Mouse (Mus musculus): Measurements from ENCODE around the gene Mapk12. TPM values are rescaled to one million over a fixed set of nuclear protein-coding genes. Genes with fewer than 3 reads are reported as not detected.

Mapk12 gene
- not detected in 2 replicates for total RNA-seq (2014; fragmentation: Nextera tagmentation)
- total RNA-seq (2017): 0.93 TPM in 1 of 2 replicates, not detected in the other

DNA sequence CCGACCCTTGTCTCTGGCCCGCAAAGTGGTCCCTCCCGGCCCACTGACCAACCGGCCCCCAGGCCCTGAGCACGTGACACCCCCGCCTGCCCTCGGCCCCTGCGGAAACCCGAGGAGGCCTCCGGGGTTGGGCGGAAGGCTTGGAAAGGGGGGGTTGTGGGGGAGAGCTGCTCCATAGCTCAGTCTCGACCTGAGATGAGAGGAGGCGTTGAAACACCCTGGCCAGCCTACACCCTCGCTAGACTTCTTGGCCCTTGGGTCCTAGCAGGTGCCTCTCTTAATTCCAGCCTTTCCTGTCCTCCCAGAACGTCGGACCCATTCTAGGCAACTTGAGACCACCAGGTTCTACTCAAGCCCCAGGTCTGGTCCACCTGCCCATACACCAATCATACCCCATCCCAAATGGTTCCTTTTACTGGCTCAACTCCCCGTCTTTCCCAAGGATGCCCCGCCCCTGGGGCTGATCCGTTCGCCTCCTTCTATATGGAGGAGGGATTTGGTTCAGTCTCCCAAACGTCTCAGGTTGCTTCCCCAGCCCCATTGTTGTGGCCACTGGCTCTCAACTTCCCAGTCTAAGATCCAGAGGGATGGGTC is at the start of gene Mapk12:
Gene Mapk12 (minus strand): TSS at position 45 of the 594 bp plus-strand sequence.
- ATAC-seq (replicated peaks; ENCODE audit: poor library complexity, severe bottlenecking): 0 out of 2 replicates have a peak, but pooled peaks have one; percentile 11

DNA sequence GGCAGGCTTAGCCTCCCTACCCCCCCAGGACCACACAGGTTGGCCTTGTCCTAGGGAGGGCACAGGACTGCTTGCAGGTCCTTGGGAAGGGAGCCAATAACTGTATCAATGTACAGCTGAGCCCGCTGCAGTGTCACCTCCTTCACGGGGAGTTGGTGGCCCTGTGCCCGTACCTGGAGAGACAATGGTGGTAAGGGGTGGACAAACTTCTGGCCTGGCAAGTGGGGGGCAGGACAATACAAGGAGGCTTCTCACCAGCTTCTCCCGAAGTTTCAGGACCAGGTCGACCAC is 44.4 kb upstream of the Mapk12 start:
- ATAC-seq (replicated peaks; ENCODE audit: poor library complexity, severe bottlenecking): no peak

DNA sequence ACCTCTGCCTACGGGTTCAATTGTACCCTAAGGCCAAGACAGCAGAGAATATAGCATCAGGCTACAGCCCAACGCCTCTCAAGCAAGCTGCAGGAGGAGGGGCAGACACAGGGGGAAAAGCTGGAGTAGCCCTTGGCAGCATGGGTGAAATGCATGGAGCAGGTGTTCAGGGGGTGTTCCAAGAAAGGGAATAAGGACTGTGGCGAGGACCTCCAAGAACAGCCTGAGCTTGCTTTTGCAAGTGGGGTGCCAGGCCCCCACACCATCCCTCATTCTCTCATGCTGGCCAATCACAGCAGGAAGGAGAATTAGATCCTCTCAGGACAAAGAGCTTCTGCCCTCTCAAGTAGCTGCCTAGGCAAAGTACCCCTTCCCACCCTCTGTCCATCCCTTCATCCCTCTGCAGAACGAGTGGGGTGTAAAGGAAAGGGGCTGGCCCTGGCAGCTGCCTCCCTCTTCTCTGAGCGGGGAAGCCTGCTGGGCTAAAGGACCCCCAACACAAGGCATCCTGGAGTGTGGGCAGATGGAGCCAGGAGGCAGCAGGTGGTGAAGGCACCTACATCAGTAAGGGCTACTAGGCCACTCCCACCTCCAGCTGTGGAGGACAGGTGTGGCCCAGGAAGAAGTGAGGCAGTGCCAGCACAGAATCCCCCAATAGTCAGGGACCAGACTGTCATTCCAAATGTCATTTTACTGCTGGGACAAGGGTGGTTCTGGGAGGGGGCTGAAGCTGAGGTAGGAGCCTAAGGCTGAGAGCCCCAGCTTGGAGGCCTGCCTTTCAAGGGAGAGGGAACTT is 43.8 kb upstream of the Mapk12 start:
- no peak for ATAC-seq (replicated peaks; ENCODE audit: poor library complexity, severe bottlenecking)

DNA sequence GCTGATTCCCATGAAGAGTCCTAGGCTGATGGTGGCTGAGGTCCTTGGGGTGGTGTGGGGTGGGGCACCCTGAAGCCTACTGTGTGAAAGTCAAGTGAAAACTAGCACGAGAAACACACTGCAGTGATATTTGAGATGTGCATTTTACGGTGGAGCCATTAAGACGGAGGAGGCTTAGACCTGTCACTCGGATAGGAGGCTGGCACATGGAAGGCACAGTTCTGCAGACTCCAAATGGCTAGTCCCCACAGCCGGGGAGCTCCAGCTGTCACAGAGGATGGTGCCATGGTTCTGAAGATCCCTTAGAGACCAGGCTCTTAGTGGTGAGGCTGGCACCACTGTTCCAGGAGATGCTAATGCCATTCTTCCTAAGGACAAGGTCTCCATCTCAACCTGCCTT is 42.3 kb upstream of the Mapk12 start:
- ATAC-seq (replicated peaks; ENCODE audit: poor library complexity, severe bottlenecking): no peak

DNA sequence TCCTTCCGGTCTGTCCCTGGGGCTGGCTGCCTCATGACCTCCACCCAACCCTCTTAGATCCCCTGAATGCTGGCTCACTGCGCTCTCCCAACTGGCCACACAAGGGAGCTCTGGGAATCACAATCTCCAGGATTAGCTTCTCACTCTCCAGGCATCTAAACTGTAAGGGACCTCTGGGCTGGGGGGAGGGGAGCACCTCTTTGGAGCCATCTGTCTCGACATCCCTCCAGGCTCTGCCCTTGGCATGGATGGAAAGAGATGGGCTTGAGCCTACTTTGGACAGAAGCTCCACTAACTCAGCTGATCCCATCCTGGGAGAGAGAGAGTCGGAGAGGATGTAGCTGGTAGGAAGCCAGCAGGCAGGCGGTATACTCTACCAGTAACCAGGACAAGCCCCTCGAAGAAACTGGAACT is 41.8 kb upstream of the Mapk12 start:
- no peak for ATAC-seq (replicated peaks; ENCODE audit: poor library complexity, severe bottlenecking)

DNA sequence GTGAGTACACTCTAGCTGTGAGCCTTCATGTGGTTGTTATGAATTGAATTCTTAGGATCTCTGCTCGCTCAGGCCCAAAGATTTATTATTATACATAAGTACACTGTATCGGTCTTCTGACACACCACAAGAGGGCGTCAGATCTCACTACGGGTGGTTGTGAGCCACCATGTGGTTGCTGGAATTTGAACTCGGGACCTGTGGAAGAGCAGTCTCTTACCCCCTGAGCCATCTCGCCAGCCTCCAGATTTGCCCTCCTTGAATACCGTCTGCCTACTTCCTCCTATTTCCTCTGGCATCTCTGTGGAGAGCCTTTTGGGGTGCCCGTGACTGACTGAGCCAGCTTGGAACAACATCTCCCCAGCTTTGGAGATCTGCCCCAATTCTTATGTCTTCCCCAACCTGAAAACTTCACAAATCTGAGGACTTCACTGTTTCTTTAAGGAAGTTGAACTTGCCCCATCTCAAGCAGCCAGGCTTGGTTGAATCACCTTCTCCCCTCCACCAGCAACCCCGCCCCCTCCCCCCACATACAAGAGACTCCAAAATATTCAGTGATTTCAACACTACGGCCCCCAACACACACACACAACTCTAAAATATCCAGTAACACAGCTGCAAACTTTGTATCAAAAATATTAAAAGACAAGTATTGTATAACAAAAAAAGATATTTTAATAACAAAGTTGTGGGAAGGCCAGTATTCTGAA is 41.2 kb upstream of the Mapk12 start:
- ATAC-seq (replicated peaks; ENCODE audit: poor library complexity, severe bottlenecking): no peak

DNA sequence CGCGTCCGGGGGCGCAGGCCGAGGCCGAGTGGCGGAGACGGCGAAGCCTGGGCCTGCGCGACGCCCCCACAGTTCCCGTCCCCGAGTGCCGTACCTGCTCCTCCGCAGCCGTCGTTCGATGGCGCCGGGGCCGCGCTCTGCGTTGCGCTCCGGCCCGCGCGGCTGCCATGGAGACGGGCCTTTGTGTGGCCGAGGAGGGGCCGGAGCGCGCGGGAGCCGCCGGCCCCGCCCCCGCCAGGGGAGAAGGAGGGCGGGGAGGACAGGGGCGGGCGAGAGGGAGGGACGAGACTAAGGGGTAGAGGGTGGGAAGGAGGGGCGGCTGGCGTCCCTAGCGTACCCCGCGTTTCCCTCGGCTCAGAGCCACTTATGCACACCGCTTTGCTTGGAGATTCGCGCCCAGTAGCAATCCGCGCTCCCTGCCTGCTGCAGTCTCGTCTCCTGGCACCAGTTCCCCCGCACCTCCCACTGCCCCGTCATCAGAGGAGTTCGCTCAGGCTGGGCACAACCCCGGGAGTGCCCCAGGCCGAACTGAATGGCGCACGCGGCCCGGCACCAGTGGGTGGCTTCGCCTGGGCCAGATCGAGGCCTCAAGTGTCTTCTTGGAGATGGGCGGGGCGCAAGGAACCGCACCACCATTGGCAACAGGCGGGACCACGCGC is 40.2 kb upstream of the Mapk12 start, which contains the start of gene Plxnb2:
Gene Plxnb2 (minus strand): TSS at position 218 of the 659 bp plus-strand sequence.
- peak; percentile 14 for ATAC-seq (replicated peaks; ENCODE audit: poor library complexity, severe bottlenecking)

DNA sequence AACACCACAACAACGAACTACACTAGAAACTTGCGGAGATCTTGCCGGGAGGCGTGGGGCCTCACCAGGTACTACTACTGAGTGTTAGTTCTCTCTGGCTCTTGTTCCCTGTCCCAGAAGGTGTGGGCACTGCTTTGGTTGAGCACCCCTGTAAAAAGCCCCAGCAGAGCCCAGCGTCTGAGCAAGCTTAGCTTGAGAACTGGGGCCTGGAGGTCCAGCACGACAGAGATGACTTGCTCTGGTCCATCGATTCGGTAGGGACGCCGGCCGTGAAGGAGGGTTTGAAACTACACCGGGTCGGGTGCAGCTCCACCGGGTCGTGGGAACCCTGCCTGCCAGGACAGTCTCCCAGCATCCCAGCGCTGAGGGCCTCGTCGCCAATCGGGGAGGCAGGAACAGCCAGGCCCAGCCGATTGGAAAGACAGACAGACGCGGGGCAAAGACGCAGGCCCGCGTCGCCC is 39.6 kb upstream of the Mapk12 start:
- ATAC-seq (replicated peaks; ENCODE audit: poor library complexity, severe bottlenecking): no peak

DNA sequence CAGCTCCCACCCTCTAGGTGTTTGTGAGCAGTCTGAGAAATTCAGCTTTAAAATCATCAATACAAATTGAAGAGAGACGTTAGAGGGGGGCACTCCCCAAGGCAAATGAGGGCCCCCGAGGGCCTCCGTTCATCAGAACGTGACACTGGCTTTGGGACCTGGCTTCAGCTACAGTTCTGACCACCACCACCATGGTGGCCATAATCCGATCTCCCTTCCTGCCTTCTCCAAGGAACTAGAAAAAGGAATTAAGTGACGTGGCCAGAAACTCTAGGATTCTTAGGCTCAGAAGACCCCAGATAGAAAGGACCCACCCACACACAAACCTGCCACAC is 39.1 kb upstream of the Mapk12 start:
- ATAC-seq (replicated peaks; ENCODE audit: poor library complexity, severe bottlenecking): no peak

DNA sequence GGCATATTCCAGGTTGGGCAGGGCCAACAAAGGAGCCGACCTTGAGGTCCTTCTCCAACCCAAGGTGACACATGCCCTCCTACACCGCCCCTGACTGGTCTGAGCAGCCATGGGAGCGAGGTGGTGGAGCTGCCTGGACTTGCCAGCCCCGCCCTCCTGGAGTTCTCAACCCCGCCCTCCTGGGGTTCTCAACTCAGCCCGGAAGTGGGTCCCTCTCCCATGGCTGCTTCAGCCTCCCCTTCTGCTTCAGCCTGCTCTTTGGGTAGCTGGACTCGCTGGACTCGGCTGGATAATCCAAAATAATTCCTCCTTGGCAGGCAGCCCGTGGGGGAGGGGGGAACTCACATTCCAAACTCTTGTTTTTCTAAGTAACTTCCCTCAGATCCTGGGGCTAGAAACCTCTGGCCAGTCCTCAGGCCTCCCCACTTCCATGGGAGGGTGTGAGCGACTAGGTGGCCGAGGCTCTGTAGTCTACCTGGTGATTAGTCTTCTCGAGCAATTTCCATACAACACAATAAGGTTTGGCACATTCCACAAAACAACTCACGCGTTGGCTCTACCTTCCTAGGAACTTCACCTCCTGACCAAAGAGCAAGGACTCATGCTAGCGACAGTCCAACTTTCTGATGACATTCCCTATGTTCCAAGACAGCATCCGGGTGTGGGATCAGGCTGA is 38.6 kb upstream of the Mapk12 start:
- ATAC-seq (replicated peaks; ENCODE audit: poor library complexity, severe bottlenecking): peak; percentile 28

DNA sequence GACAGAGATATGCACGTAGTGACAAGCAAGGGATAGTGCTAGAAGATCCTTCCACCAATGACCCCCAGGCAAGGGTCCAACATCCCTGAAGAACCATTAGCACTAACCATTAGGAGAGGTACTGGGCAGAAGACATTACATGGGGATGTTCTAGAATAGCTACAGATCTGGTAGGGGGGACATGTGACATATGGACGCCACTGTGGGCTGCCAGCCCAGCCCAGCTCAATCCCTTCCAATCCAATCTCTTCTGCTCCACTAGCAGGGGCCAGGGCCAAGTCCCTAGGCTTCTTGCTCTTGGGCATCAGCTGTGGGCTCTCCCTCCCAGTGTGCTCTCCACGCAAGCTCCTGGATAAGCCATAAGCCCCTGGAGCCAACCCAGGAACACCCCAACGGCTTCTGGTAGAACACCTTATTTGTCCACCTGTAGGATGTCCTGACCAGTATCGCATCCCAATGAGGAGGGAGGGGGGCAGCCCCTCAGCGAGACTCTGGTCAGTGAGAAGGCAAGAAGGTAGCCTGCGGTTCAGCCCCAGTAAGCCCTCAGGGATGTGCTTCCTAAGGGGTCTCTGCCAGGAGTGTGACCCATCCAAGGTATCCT is 37.9 kb upstream of the Mapk12 start:
- ATAC-seq (replicated peaks; ENCODE audit: poor library complexity, severe bottlenecking): no peak

DNA sequence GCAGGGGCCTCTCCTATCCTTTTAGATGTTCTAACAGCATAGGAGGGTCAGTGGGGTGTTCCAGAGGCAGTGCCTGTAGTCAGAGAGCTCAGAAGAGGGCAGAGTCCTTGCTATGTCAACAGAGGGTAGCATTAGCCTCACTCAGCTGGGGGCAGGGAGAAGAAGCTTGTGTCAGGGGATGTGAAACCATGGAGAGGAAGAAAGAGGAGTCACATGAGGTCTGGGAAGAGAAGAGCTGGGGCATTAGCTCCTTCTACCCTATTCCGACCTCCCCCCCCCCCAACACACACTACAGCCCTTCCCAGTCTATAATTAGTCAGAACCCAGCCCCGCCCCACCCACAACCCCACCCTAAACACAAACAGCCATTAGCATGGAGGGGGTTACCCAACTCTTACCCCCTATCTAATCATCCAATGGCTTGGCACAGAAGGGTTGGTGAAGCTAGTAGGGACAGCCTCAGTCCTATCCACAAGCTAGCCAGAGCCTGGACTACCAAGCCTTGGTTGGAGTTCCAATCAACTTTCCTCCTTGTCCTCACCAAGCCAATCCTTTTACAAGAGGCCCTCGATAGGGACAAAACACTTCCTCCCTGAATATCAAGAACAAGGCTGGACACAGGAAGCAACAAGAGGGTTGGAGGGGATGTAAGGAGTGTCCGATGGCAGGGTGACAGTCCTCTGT is 37.2 kb upstream of the Mapk12 start:
- ATAC-seq (replicated peaks; ENCODE audit: poor library complexity, severe bottlenecking): peak; percentile 66

DNA sequence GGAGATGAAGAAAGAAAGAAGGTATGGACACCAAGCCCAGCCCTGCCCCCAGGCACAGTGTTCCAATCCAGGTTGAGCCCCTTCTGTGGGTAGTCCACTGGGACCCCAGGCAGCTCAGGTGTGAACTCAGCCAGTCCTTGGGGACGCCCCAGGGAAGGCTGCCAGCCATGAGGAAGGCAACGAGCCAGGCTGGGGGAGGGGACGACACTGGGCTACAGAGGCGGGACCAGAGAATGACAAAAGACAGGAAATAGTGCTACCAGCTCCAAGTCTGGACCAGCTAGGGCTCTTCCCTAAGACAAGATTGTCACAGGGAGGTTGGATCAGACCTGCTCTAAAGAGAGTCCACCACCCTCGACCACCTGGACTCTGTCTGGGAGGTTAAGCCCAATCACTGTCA is 36.6 kb upstream of the Mapk12 start:
- ATAC-seq (replicated peaks; ENCODE audit: poor library complexity, severe bottlenecking): peak; percentile 12

DNA sequence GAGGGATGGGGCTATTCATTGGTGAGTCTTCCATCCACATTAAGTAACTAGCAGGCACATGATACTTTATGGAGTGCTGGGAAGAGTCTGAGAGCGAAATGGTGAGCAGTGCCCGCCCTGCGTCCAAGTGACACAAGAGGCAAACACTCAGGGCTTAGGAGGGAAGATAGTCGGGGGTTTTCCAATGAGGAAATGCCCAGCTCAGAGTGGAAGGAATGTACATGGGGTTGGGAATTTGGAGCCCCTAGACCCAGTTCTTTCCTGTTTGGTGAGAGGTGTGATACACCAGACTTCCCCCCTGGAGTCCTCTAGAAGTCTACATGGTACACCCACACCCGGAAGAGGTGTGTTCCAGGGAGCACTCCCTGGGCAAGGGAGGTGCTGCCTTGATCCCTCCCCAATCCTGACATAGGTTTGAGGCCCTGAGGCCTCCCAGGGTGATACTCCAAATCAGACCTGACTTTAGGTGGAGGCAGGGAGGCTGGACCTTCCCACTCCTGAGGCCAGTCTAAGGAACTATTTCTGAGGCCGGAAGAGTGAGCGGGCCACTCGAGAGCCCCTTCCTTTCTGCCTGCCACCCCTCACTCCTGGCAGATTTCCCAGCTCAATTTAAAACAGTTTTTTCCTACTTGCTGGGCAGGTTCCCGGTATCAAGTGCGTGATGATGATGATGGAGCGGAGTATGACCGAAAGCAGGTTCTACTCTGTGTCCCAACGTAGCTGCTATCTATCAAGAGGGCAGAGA is 35.1 kb upstream of the Mapk12 start:
- ATAC-seq (replicated peaks; ENCODE audit: poor library complexity, severe bottlenecking): no peak

DNA sequence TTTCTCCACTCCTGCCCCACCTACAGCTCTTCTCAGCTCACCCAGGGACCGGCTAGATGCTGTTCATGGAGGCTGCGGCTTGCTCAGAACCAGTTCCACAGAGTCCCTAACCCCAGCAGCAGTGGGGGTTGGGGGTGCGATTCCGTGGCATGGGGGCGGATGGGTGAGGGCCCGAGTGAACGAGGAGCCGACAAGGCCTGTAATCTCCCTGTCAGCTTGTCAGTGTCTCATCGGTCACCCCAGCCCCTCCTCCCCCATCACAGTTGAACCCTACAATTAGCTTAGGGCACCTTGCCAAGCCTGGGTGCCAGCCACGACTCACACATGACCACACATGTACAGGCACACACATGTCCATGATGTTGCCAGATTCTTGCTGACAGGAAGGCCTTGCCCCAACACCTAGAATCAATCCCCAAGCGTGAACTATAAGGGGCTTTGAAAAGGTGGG is 34.4 kb upstream of the Mapk12 start:
- ATAC-seq (replicated peaks; ENCODE audit: poor library complexity, severe bottlenecking): no peak

DNA sequence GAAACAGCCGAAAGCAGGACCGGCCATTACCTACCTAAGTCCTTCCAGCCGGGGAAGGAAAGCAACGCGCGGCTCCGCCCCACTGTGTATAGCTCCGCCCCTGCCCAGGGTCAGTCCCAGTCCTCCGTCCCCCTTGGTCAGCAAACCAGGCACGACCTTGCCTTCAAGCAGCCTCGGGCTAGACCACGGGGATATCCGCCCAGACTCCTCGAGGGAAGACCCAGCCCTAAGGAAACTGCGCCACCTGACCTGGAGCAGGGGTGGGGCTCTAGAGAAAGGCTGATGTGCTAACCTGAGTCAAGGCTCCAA is 33.4 kb upstream of the Mapk12 start:
- 0 out of 2 replicates have a peak, but pooled peaks have one; percentile 5 for ATAC-seq (replicated peaks; ENCODE audit: poor library complexity, severe bottlenecking)

DNA sequence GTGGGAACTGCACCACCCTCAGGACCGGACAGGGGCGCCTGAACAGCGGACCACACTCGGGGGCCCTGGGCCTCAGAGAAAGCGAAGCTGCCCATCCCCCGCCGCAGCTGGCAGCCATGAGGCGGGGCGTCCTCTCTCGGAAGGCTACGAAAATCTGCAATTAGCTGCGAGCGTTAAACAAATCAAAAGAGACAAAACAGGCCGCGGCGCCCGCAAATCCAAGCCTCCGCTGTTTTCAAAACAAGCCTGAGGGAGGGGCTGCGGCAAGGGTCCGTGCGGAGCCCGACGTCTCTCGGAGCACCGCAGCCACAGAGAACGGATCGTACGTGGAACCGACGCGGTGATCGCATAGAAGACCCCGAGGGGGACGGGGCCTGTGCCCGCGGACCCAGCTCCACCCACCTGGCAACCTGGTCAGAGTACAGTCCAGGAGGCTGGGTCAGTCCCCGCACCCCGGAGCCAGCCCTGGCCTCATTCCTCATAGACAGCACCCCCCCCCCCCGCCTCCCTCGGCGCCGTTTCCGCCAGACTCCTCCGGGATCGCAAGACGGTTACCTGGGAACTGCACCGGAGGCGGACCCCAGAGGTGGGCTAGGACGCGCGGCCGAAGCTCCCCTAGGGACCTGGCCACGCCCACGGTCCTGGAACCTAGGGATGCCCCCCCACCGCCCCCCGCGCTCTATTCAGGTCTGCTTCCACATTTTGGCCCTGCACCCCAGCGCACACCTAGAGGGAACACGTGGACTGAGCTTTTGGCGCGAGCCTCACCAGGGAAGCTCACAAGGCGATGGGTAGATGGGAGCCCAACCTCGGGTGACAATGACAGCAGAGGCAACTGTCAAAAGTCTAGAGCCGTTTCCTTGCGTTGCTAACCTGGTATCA is 32.8 kb upstream of the Mapk12 start:
- ATAC-seq (replicated peaks; ENCODE audit: poor library complexity, severe bottlenecking): no peak
